Mouse (Mus musculus) limb, embryonic 14.5 days (tissue): ENCODE measurements around the gene Gdpd1. TPM values are rescaled to one million over a fixed set of nuclear protein-coding genes. Genes with fewer than 3 reads are reported as not detected.

Source experiments
- ATAC-seq: fragments of 200-750 bp; cut with Nextera tagmentation; 2 replicates; pipeline ENCODE4 v1.8.0; 2017; ENCODE audit warnings: low read depth, moderate number of reproducible peaks, moderate TSS enrichment; ENCODE audit not compliant: low FRiP score
- DNase-seq: peaks from one replicate; pipeline ENCODE4 v3.0.0-alpha.2; 2015; ENCODE audit warnings: low spot score
- H3K27ac ChIP-seq: fragments of 300-500 bp; sonication (generic); replicated peaks from 2 replicates; pipeline ENCODE4 v1.5.1; 2014; ENCODE audit warnings: low read depth, mild to moderate bottlenecking, low read length, moderate library complexity, mixed read lengths
- H3K27me3 ChIP-seq: fragments of 300-500 bp; sonication (generic); 2 replicates; pipeline ENCODE4 v1.6.1; 2014; ENCODE audit warnings: low read length, mixed read lengths; ENCODE audit not compliant: control insufficient read depth, insufficient read depth
- H3K36me3 ChIP-seq: fragments of 300-500 bp; sonication (generic); 2 replicates; pipeline ENCODE4 v1.6.1; 2014; ENCODE audit warnings: mild to moderate bottlenecking, low read length, moderate library complexity, mixed read lengths; ENCODE audit not compliant: control insufficient read depth, insufficient read depth
- H3K4me1 ChIP-seq: fragments of 300-500 bp; sonication (generic); 2 replicates; pipeline ENCODE4 v1.6.1; 2014; ENCODE audit warnings: antibody characterized with exemption, low read length, mixed read lengths; ENCODE audit not compliant: control insufficient read depth, insufficient read depth
- H3K4me2 ChIP-seq: fragments of 300-500 bp; sonication (generic); replicated peaks from 2 replicates; pipeline ENCODE4 v1.6.1; 2014; ENCODE audit warnings: low read depth, mild to moderate bottlenecking, low read length, moderate library complexity; ENCODE audit not compliant: severe bottlenecking
- H3K4me3 ChIP-seq: fragments of 300-500 bp; sonication (generic); replicated peaks from 2 replicates; pipeline ENCODE4 v1.5.1; 2014; ENCODE audit warnings: low read length
- H3K9ac ChIP-seq: fragments of 300-500 bp; sonication (generic); 2 replicates; pipeline ENCODE4 v1.6.1; 2014; ENCODE audit warnings: mild to moderate bottlenecking, low read depth, low read length, moderate library complexity; ENCODE audit not compliant: severe bottlenecking
- H3K9me3 ChIP-seq: fragments of 300-500 bp; sonication (generic); 2 replicates; pipeline ENCODE4 v1.6.1; 2016; ENCODE audit warnings: low read length; ENCODE audit not compliant: control insufficient read depth
- POLR2A ChIP-seq: fragments of 200-500 bp; IDR thresholded peaks from 2 replicates; pipeline ENCODE4 v1.8.0; 2012; ENCODE audit warnings: inconsistent platforms, mild to moderate bottlenecking, moderate library complexity, borderline replicate concordance; ENCODE audit not compliant: insufficient read depth, insufficient read length; ENCODE audit errors: extremely low read depth
- WGBS: fragments of 180-500 bp; shearing (Covaris S2); extraction: QIAGEN DNeasy Blood & Tissue Kit; methylation state at CpG from one replicate; pipeline ENCODE4 v1.1.7; 2014; 5-methylcytosine and 5-hydroxymethylcytosine counted together
- polyA plus RNA-seq, 2 experiments: library from polyadenylated mRNA; depleted of rRNA in 1 of 2; stranded (reverse) in 1 of 2; unstranded in 1 of 2; fragments of >200 nt; fragmentation: Nextera tagmentation in 1 of 2; extraction: Ambion mirVana in 1 of 2; gene quantifications; 2 replicates each; pipeline versions ENCODE4 v1.2.1 to v1.2.3; 2012 to 2014

Gdpd1 gene
- polyA plus RNA-seq, 2 experiments, result 8.8 to 19.3 TPM

GRCm38 (mm10) chr11:87046968-87047367, 26.9 kb downstream of the Gdpd1 start:
- Histone ChIP-seq H3K4me3 (no peak overlapping the region), H3K36me3 (peaks cover 14% of the 10 kb centered on the region), H3K27me3 (no peaks in the 10 kb centered on the region), H3K27ac (no peak overlapping the region), H3K9me3 (no peaks in the 10 kb centered on the region), H3K4me2 (no peak overlapping the region), H3K4me1 (no peaks in the 10 kb centered on the region), H3K9ac (no peak overlapping the region)
- DNase-seq, result no peak
- WGBS, result 93% methylated on average over 5 of the region's 5 CpGs
- no peak for ATAC-seq
- TF ChIP-seq POLR2A, result no peak

- no peaks in the 10 kb centered on the region for H3K9me3 ChIP-seq
- WGBS, result 81% methylated on average over 3 of the region's 3 CpGs
- H3K9ac ChIP-seq, result no peak overlapping the region
- no peak for DNase-seq
- no peak overlapping the region for H3K4me2 ChIP-seq
- peaks cover 31% of the 10 kb centered on the region for H3K36me3 ChIP-seq
- no peaks in the 10 kb centered on the region for H3K27me3 ChIP-seq
- H3K27ac ChIP-seq, result no peak overlapping the region
- no peak for ATAC-seq
- no peak overlapping the region for H3K4me3 ChIP-seq
- no peaks in the 10 kb centered on the region for H3K4me1 ChIP-seq
- TF ChIP-seq POLR2A, result no peak
These were observed 30.8 kb downstream of the Gdpd1 start for GRCm38 (mm10) chr11:87043052-87043451.

GRCm38 (mm10) chr11:87039307-87039963, 34.4 kb downstream of the Gdpd1 start:
- Histone ChIP-seq H3K36me3 (peaks cover 24% of the 10 kb centered on the region), H3K27me3 (no peaks in the 10 kb centered on the region), H3K4me1 (no peaks in the 10 kb centered on the region), H3K9ac (no peak overlapping the region), H3K4me3 (no peak overlapping the region), H3K27ac (no peak overlapping the region), H3K4me2 (no peak overlapping the region), H3K9me3 (no peaks in the 10 kb centered on the region)
- no peak for TF ChIP-seq POLR2A
- DNase-seq (no peak), ATAC-seq (no peak)
- WGBS, result 69% methylated on average over 9 of the region's 9 CpGs

GRCm38 (mm10) chr11:87036180-87036579, 37.7 kb downstream of the Gdpd1 start:
- H3K9me3 ChIP-seq, result no peaks in the 10 kb centered on the region
- ATAC-seq, result no peak
- no peaks in the 10 kb centered on the region for H3K27me3 ChIP-seq
- H3K4me2 ChIP-seq, result no peak overlapping the region
- no peak overlapping the region for H3K9ac ChIP-seq
- peaks cover 9% of the 10 kb centered on the region for H3K36me3 ChIP-seq
- no peaks in the 10 kb centered on the region for H3K4me1 ChIP-seq
- no peak for DNase-seq
- 56% methylated on average over 4 of the region's 4 CpGs for WGBS
- TF ChIP-seq POLR2A, result no peak
- no peak overlapping the region for H3K27ac ChIP-seq
- H3K4me3 ChIP-seq, result no peak overlapping the region

- no peaks in the 10 kb centered on the region for H3K4me1 ChIP-seq
- no peaks in the 10 kb centered on the region for H3K9me3 ChIP-seq
- TF ChIP-seq POLR2A, result no peak
- H3K36me3 ChIP-seq, result no peaks in the 10 kb centered on the region; the same call in 1 of the 2 replicates
- H3K9ac ChIP-seq, result no peak overlapping the region
- no peak overlapping the region for H3K27ac ChIP-seq
- DNase-seq (no peak), ATAC-seq (no peak)
- H3K27me3 ChIP-seq, result no peaks in the 10 kb centered on the region
- H3K4me3 ChIP-seq, result no peak overlapping the region
- H3K4me2 ChIP-seq, result no peak overlapping the region
- WGBS, result 79% methylated on average over 3 of the region's 3 CpGs
These were observed 45.6 kb downstream of the Gdpd1 start for GRCm38 (mm10) chr11:87028212-87028611.
